Mouse (Mus musculus): ENCODE measurements around the gene Pald1. TPM values are rescaled to one million over a fixed set of nuclear protein-coding genes. Genes with fewer than 3 reads are reported as not detected.

The Pald1 gene
- polyA plus RNA-seq, 1 experiment from 2014 or later: 21.1 TPM

DNA sequence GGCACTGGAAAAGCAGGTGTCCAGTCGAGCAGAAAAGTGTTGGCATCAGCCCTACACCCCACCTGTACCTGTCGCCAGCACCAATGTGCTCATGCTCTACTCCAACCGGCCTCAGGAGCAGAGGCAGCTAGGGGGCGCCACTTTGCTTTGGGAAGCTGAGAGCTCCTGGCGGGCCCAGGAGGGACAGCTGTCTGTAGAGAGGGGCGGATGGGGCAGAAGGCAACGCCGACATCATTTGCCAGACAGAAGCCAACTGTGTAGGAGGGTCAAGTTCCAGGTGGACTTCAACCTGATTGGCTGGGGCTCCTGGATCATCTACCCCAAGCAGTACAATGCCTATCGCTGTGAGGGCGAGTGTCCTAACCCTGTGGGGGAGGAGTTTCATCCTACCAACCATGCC is 40.0 kb upstream of the Pald1 start:
- no peaks in the 10 kb centered on the region for H3K36me3 ChIP-seq (ENCODE audit: control insufficient read depth, insufficient read depth, low read length)
- H3K27me3 ChIP-seq (replicated peaks; ENCODE audit: control insufficient read depth, insufficient read depth, low read length): peaks cover 27% of the 10 kb centered on the region
- H3K4me1 ChIP-seq (ENCODE audit: control insufficient read depth, insufficient read depth, low read length): peaks cover 13% of the 10 kb centered on the region
- H3K9ac ChIP-seq (ENCODE audit: low read depth, low read length): no peak overlapping the region
- no peak overlapping the region for H3K27ac ChIP-seq (replicated peaks; ENCODE audit: low read depth, low read length)
- H3K4me2 ChIP-seq (ENCODE audit: low read depth, low read length): no peak overlapping the region
- 32% methylated on average over 10 of the region's 10 CpGs for WGBS
- no peak overlapping the region for H3K4me3 ChIP-seq (ENCODE audit: low read depth, low read length)
- DNase-seq (ENCODE audit: low spot score): no peak
- ATAC-seq (ENCODE audit: low read depth): no peak
- H3K9me3 ChIP-seq (ENCODE audit: control insufficient read depth, low read length): no peaks in the 10 kb centered on the region

DNA sequence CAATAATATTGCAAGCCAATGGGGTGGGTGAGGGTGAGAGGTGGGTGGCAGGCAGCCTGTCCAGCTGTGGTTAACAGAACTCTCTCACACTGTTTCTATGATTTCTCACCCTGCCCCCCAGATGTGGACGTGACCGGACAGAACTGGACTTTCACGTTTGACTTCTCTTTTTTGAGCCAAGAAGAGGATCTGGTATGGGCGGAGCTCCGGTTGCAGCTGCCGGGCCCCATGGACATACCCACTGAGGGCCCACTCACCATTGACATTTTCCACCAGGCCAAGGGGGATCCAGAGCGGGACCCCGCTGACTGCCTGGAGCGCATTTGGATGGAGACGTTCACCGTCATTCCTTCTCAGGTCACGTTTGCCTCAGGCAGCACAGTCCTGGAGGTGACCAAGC is 39.5 kb upstream of the Pald1 start:
- no peaks in the 10 kb centered on the region for H3K36me3 ChIP-seq (ENCODE audit: control insufficient read depth, insufficient read depth, low read length)
- no peak overlapping the region for H3K27ac ChIP-seq (replicated peaks; ENCODE audit: low read depth, low read length)
- no peak for DNase-seq (ENCODE audit: low spot score)
- no peak for ATAC-seq (ENCODE audit: low read depth)
- H3K27me3 ChIP-seq (replicated peaks; ENCODE audit: control insufficient read depth, insufficient read depth, low read length): peaks cover 32% of the 10 kb centered on the region
- H3K4me1 ChIP-seq (ENCODE audit: control insufficient read depth, insufficient read depth, low read length): peaks cover 17% of the 10 kb centered on the region
- no peak overlapping the region for H3K4me3 ChIP-seq (ENCODE audit: low read depth, low read length)
- no peaks in the 10 kb centered on the region for H3K9me3 ChIP-seq (ENCODE audit: control insufficient read depth, low read length)
- H3K4me2 ChIP-seq (ENCODE audit: low read depth, low read length): no peak overlapping the region
- no peak overlapping the region for H3K9ac ChIP-seq (ENCODE audit: low read depth, low read length)
- WGBS: 84% methylated on average over 11 of the region's 12 CpGs

DNA sequence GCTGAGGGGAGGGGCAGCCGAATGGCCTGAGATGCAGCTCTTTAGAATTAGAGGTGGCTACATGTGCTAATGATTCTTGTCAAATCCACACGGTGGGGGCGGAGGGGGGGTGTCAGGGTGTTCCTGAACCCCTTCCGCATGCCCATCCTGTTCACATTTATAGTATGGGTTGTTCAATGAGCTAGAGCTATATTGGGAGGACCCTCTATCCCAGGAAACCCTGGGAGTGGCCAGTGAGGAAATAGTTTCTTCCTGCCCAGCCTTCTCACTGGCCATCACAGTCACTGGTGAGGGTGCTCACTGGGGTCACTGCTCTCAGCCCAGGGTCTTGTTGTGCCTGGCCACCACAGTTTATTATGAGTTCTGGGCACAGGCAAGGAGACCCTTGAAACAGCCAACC is 36.7 kb upstream of the Pald1 start:
- H3K27me3 ChIP-seq (replicated peaks; ENCODE audit: control insufficient read depth, insufficient read depth, low read length): peaks cover 54% of the 10 kb centered on the region
- no peaks in the 10 kb centered on the region for H3K9me3 ChIP-seq (ENCODE audit: control insufficient read depth, low read length)
- DNase-seq (ENCODE audit: low spot score): no peak
- H3K36me3 ChIP-seq (ENCODE audit: control insufficient read depth, insufficient read depth, low read length): no peaks in the 10 kb centered on the region
- no peak overlapping the region for H3K4me3 ChIP-seq (ENCODE audit: low read depth, low read length)
- peaks cover 17% of the 10 kb centered on the region for H3K4me1 ChIP-seq (ENCODE audit: control insufficient read depth, insufficient read depth, low read length)
- no peak overlapping the region for H3K27ac ChIP-seq (replicated peaks; ENCODE audit: low read depth, low read length)
- H3K9ac ChIP-seq (ENCODE audit: low read depth, low read length): no peak overlapping the region
- ATAC-seq (ENCODE audit: low read depth): no peak
- 74% methylated on average over 4 of the region's 4 CpGs for WGBS
- no peak overlapping the region for H3K4me2 ChIP-seq (ENCODE audit: low read depth, low read length)

DNA sequence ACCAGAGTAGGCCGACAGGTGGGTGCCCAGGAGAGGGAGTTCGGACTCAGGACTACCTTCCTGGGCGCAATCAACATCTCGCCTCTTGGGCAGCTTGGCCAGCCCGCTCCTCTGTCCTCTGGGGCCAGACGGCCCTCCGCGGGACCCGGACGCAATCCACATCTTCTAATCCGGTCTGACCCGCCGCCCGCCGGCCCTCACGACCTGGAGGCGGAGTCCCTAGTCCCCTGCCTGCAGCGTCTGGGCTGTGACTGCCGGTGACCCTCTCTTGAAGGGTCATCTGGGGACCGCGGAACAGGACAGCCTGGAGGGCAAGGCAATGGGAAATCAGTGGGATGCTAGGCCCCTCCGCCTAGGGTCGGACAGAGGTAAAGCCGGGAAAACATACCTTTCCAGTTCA is 35.8 kb upstream of the Pald1 start:
- Histone ChIP-seq H3K4me2 (ENCODE audit: low read depth, low read length) (0 out of 2 replicates have a peak overlapping the region, but pooled peaks have one; percentile 10), H3K36me3 (ENCODE audit: control insufficient read depth, insufficient read depth, low read length) (no peaks in the 10 kb centered on the region), H3K4me1 (ENCODE audit: control insufficient read depth, insufficient read depth, low read length) (peaks cover 10% of the 10 kb centered on the region), H3K27me3 (replicated peaks; ENCODE audit: control insufficient read depth, insufficient read depth, low read length) (peaks cover 57% of the 10 kb centered on the region), H3K9me3 (ENCODE audit: control insufficient read depth, low read length) (no peaks in the 10 kb centered on the region), H3K4me3 (ENCODE audit: low read depth, low read length) (no peak overlapping the region), H3K27ac (replicated peaks; ENCODE audit: low read depth, low read length) (no peak overlapping the region), H3K9ac (ENCODE audit: low read depth, low read length) (no peak overlapping the region)
- WGBS: 5% methylated on average over 21 of the region's 24 CpGs
- no peak for DNase-seq (ENCODE audit: low spot score)
- no peak for ATAC-seq (ENCODE audit: low read depth)

DNA sequence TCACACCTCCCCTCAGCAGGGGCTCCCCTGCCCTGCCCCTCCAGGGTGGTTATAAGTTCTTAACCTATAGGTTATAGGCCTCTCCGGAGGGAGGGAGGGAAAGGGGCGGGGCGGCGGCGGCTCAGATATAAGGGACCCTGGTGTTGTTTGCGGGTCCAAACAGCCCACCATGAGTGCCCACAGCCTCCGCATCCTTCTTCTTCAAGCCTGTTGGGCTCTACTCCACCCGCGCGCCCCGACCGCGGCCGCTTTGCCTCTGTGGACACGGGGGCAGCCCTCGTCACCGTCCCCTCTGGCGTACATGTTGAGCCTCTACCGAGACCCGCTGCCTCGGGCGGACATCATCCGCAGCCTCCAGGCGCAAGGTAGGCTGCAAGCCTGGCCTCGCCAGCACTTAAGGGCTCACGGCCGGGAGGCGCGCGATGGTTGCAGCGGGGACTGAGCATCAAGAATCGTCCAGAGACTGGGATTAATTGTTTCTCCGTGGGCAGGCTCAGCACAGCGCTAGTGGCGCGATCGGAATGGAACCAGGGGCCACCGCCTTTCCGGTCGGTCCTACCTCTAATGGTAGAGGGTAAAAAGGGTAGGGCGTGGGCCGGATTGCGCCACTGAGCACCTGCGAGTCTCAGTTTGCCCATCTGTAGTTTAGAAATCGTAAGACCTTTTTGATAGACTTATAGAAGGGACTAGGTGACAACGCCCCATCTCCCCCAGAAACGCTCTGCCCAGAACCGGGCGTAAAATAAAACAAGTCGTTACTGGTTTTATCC is 35.0 kb upstream of the Pald1 start:
- peaks cover 57% of the 10 kb centered on the region for H3K27me3 ChIP-seq (replicated peaks; ENCODE audit: control insufficient read depth, insufficient read depth, low read length)
- ATAC-seq (ENCODE audit: low read depth) (0 out of 2 replicates have a peak, but pooled peaks have one; percentile 20), DNase-seq (ENCODE audit: low spot score) (no peak)
- H3K36me3 ChIP-seq (ENCODE audit: control insufficient read depth, insufficient read depth, low read length): no peaks in the 10 kb centered on the region
- H3K4me1 ChIP-seq (ENCODE audit: control insufficient read depth, insufficient read depth, low read length): peaks cover 10% of the 10 kb centered on the region
- WGBS: 2% methylated on average over 48 of the region's 50 CpGs
- H3K27ac ChIP-seq (replicated peaks; ENCODE audit: low read depth, low read length): no peak overlapping the region
- peak overlapping the region; percentile 46 for H3K4me3 ChIP-seq (ENCODE audit: low read depth, low read length)
- peak overlapping the region; percentile 51 for H3K9ac ChIP-seq (ENCODE audit: low read depth, low read length)
- H3K9me3 ChIP-seq (ENCODE audit: control insufficient read depth, low read length): no peaks in the 10 kb centered on the region
- peak overlapping the region; percentile 86 for H3K4me2 ChIP-seq (ENCODE audit: low read depth, low read length)

DNA sequence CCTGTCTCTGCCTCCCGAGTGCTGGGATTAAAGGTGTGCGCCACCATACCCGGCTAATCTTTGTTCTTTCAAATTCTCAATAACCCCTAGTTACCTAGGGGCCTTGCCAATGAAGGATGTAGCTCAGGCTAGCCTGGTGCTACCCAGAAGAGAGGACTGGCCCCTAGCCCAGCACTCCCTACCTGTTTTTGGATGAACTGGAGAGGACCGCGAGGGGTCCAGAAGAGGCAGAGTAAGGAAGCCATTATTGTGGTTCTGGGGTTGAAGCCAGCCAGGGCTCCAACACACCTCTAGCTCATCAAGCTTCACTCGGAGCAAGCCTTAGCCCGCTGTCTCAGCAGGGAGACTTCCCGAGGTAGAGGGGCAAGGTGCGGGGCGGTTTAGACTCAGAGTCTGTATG is 34.3 kb upstream of the Pald1 start, which contains the start of gene Nodal:
Nodal (plus strand) TSS at position 301 of the 400 bp plus-strand sequence.
- Histone ChIP-seq H3K27ac (replicated peaks; ENCODE audit: low read depth, low read length) (no peak within 1 kb of the TSS), H3K36me3 (ENCODE audit: control insufficient read depth, insufficient read depth, low read length) (no peaks in the 10 kb centered on the region), H3K27me3 (replicated peaks; ENCODE audit: control insufficient read depth, insufficient read depth, low read length) (peaks cover 57% of the 10 kb centered on the region), H3K9ac (ENCODE audit: low read depth, low read length) (peak within 1 kb of the TSS; percentile 51), H3K4me2 (ENCODE audit: low read depth, low read length) (peak within 1 kb of the TSS; percentile 86), H3K4me1 (ENCODE audit: control insufficient read depth, insufficient read depth, low read length) (peaks cover 10% of the 10 kb centered on the region), H3K4me3 (ENCODE audit: low read depth, low read length) (peak within 1 kb of the TSS; percentile 46), H3K9me3 (ENCODE audit: control insufficient read depth, low read length) (no peaks in the 10 kb centered on the region)
- WGBS: 32% methylated on average over 8 of the region's 10 CpGs
- DNase-seq (ENCODE audit: low spot score): no peak
- ATAC-seq (ENCODE audit: low read depth): 0 out of 2 replicates have a peak, but pooled peaks have one; percentile 13

DNA sequence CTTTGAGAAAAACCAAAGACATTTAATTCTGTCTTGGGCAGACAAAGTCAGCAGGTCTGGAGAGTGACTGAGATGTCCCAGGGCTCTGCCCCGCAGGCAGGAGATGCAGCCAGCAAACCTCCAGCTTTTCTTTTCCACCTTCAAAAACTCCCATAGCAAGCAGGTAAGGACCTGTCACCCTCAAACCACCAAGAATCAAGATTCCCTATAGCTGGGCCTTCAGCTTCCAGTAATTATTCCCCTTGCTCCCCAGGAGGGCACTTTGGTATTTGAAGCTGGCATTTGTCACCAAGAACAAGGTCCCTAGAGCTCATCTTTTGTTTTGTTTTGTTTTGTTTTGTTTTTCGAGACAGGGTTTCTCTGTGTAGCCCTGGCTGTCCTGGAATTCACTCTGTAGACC is 33.7 kb upstream of the Pald1 start:
- Histone ChIP-seq H3K4me1 (ENCODE audit: control insufficient read depth, insufficient read depth, low read length) (peaks cover 10% of the 10 kb centered on the region), H3K4me2 (ENCODE audit: low read depth, low read length) (no peak overlapping the region), H3K9me3 (ENCODE audit: control insufficient read depth, low read length) (no peaks in the 10 kb centered on the region), H3K36me3 (ENCODE audit: control insufficient read depth, insufficient read depth, low read length) (no peaks in the 10 kb centered on the region), H3K27me3 (replicated peaks; ENCODE audit: control insufficient read depth, insufficient read depth, low read length) (peaks cover 57% of the 10 kb centered on the region), H3K9ac (ENCODE audit: low read depth, low read length) (no peak overlapping the region), H3K4me3 (ENCODE audit: low read depth, low read length) (no peak overlapping the region), H3K27ac (replicated peaks; ENCODE audit: low read depth, low read length) (no peak overlapping the region)
- 48% methylated on average over 2 of the region's 2 CpGs for WGBS
- ATAC-seq (ENCODE audit: low read depth) (no peak), DNase-seq (ENCODE audit: low spot score) (no peak)

DNA sequence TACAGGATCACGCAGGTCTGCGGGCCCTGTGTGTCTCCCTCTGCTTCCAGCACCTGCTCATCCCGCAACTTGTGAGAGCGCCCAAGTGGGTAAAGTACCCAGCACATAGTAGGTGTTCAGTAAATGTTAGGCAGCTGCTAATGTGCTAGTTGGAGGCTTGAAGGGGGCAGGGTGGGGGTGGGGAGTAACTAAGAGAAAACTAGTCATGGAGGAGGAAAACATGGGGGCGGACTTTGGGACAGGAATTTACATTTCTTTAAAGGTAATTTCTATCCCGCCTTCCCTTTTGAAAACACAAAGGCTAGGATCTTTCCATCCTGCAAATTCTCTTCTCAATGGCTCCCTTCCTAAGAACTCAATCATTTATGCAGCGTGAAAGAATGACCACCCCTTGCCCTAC is 33.2 kb upstream of the Pald1 start:
- Histone ChIP-seq H3K4me1 (ENCODE audit: control insufficient read depth, insufficient read depth, low read length) (peaks cover 10% of the 10 kb centered on the region), H3K36me3 (ENCODE audit: control insufficient read depth, insufficient read depth, low read length) (no peaks in the 10 kb centered on the region), H3K27me3 (replicated peaks; ENCODE audit: control insufficient read depth, insufficient read depth, low read length) (peaks cover 57% of the 10 kb centered on the region), H3K9ac (ENCODE audit: low read depth, low read length) (no peak overlapping the region), H3K27ac (replicated peaks; ENCODE audit: low read depth, low read length) (no peak overlapping the region), H3K4me2 (ENCODE audit: low read depth, low read length) (no peak overlapping the region), H3K9me3 (ENCODE audit: control insufficient read depth, low read length) (no peaks in the 10 kb centered on the region), H3K4me3 (ENCODE audit: low read depth, low read length) (no peak overlapping the region)
- WGBS: 35% methylated on average over 7 of the region's 7 CpGs
- no peak for DNase-seq (ENCODE audit: low spot score)
- no peak for ATAC-seq (ENCODE audit: low read depth)

DNA sequence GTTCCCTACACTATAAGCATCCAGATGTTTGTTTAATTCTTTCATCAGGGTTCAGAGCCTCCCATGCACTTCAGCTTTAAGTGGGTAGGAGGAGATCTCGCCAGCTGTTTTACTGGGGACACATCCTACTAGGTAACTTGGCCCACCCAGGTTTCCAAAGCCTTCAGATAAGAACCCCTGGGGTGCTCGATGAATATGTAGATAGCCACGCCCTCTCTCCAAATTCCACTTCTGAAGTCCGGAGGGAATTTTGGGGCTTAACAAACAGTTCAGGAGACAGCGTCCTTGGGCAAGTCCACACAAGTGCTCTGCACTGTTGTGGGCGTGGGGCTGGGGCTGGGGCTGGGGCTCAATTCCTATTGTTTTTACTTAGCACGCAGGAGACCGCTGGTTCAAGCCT is 32.6 kb upstream of the Pald1 start:
- Histone ChIP-seq H3K4me2 (ENCODE audit: low read depth, low read length) (no peak overlapping the region), H3K4me1 (ENCODE audit: control insufficient read depth, insufficient read depth, low read length) (peaks cover 10% of the 10 kb centered on the region), H3K9ac (ENCODE audit: low read depth, low read length) (no peak overlapping the region), H3K4me3 (ENCODE audit: low read depth, low read length) (no peak overlapping the region), H3K9me3 (ENCODE audit: control insufficient read depth, low read length) (no peaks in the 10 kb centered on the region), H3K27me3 (replicated peaks; ENCODE audit: control insufficient read depth, insufficient read depth, low read length) (peaks cover 56% of the 10 kb centered on the region), H3K27ac (replicated peaks; ENCODE audit: low read depth, low read length) (no peak overlapping the region), H3K36me3 (ENCODE audit: control insufficient read depth, insufficient read depth, low read length) (no peaks in the 10 kb centered on the region)
- ATAC-seq (ENCODE audit: low read depth) (no peak), DNase-seq (ENCODE audit: low spot score) (peak; percentile 56)
- WGBS: 15% methylated on average over 8 of the region's 8 CpGs

Data from embryonic facial prominence, embryonic 14.5 days (tissue).